Mouse (Mus musculus) macrophage (primary cell): ENCODE measurements around the gene Pld3. TPM values are rescaled to one million over a fixed set of nuclear protein-coding genes. Genes with fewer than 3 reads are reported as not detected.

Experiments used
- H3K27ac ChIP-seq: fragments of 350-480 bp; formaldehyde crosslinking; 2 replicates; pipeline ENCODE4 v1.9.0; 2021
- H3K36me3 ChIP-seq: fragments of 350-480 bp; formaldehyde crosslinking; 2 replicates; pipeline ENCODE4 v1.9.0; 2021; ENCODE audit errors: inconsistent target
- H3K4me3 ChIP-seq: fragments of 350-480 bp; formaldehyde crosslinking; 2 replicates; pipeline ENCODE4 v1.9.0; 2021; ENCODE audit errors: inconsistent target
- H3K79me2 ChIP-seq: fragments of 350-480 bp; formaldehyde crosslinking; 2 replicates; pipeline ENCODE4 v1.9.0; 2021; ENCODE audit errors: inconsistent target
- WGBS: methylation state at CpG from one replicate; pipeline ENCODE4 v1.1.7; 2026; ENCODE audit warnings: inconsistent platforms; ENCODE audit not compliant: missing documents; 5-methylcytosine and 5-hydroxymethylcytosine counted together
- polyA plus RNA-seq: library from polyadenylated mRNA; stranded (reverse); fragments of 250-400 nt; gene quantifications from 3 replicates; pipeline ENCODE4 v1.2.4, GENCODE M21; 2018; ENCODE audit warnings: inconsistent platforms

Gene Pld3
- polyA plus RNA-seq, 1 experiment from 2014 or later: 2,092 TPM

- H3K79me2 ChIP-seq: peaks cover 18% of the 10 kb centered on the region; the same call in 1 of the 2 replicates
- H3K4me3 ChIP-seq: peak overlapping the region; percentile 80
- peaks cover 21% of the 10 kb centered on the region for H3K36me3 ChIP-seq
- 2% methylated on average over 28 of the region's 30 CpGs for WGBS
- peak overlapping the region; percentile 72 for H3K27ac ChIP-seq
Observed at GRCm38 (mm10) chr7:27542392-27543033, 10.5 kb downstream of the Pld3 start.

GRCm38 (mm10) chr7:27541922-27542321 is 11.1 kb downstream of the Pld3 start:
- 48% methylated on average over 5 of the region's 5 CpGs for WGBS
- Histone ChIP-seq H3K27ac (peak overlapping the region; percentile 72), H3K4me3 (peak overlapping the region; percentile 80), H3K79me2 (peaks cover 18% of the 10 kb centered on the region; the same call in 1 of the 2 replicates), H3K36me3 (peaks cover 25% of the 10 kb centered on the region)

- Histone ChIP-seq H3K27ac (no peak overlapping the region), H3K4me3 (peak overlapping the region; percentile 80; the same call in 1 of the 2 replicates), H3K79me2 (peaks cover 18% of the 10 kb centered on the region; the same call in 1 of the 2 replicates), H3K36me3 (peaks cover 25% of the 10 kb centered on the region)
- 23% methylated on average over 16 of the region's 16 CpGs for WGBS
Observed at GRCm38 (mm10) chr7:27541431-27541830, 11.6 kb downstream of the Pld3 start.

DNA sequence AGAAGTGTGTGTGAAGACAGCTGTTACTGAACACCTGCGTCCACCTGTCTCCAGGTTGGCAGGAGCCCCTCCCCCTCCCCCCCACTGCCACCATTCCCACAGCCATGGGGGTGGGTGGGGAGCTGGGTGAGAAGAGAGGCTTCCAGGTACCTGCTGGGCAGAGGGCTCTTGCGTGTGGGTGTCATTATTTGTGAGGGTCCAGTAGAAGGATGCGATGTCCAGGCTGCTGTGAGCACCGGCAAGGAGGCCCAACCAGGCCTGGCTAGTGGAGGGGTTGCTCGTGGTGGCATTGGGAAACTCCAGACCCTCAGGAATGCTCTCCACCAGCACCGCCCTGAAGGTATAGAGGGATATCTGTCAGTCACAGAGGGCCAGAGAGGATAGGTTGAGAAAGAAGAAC is 12.1 kb downstream of the Pld3 start:
- Histone ChIP-seq H3K27ac (no peak overlapping the region), H3K36me3 (peaks cover 26% of the 10 kb centered on the region), H3K79me2 (peaks cover 18% of the 10 kb centered on the region; the same call in 1 of the 2 replicates), H3K4me3 (no peak overlapping the region)
- WGBS: 90% methylated on average over 5 of the region's 6 CpGs

- 91% methylated on average over 2 of the region's 2 CpGs for WGBS
- H3K79me2 ChIP-seq: peaks cover 18% of the 10 kb centered on the region; the same call in 1 of the 2 replicates
- no peak overlapping the region for H3K4me3 ChIP-seq
- no peak overlapping the region for H3K27ac ChIP-seq
- H3K36me3 ChIP-seq: peaks cover 30% of the 10 kb centered on the region
Observed at GRCm38 (mm10) chr7:27540521-27540920, 12.5 kb downstream of the Pld3 start.

- H3K27ac ChIP-seq: no peak overlapping the region
- no peak overlapping the region for H3K4me3 ChIP-seq
- peaks cover 18% of the 10 kb centered on the region; the same call in 1 of the 2 replicates for H3K79me2 ChIP-seq
- WGBS: 94% methylated on average over 2 of the region's 2 CpGs
- peaks cover 35% of the 10 kb centered on the region for H3K36me3 ChIP-seq
Observed at GRCm38 (mm10) chr7:27538797-27539196, 14.2 kb downstream of the Pld3 start.

DNA sequence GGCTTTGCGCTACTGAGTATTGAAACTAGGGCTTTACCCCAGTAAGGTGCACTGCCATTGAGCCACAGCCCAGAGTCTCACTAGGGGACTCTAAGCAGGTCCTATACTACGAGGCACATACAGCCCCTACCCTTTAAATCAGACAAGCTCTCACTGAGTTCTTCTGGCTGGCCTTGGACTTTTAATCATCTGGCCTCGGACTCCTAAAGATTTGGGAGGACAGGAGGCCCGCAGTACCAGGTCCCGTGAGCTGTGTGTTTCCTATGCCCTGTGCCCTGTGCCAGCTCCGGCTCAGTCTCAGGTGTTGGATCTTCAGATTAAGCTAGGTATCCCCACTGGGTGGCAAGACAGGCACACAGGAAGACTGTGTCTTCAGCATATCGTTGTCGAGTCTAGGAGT is 15.0 kb downstream of the Pld3 start:
- peaks cover 43% of the 10 kb centered on the region for H3K36me3 ChIP-seq
- WGBS: 92% methylated on average over 8 of the region's 8 CpGs
- peak overlapping the region; percentile 80; the same call in 1 of the 2 replicates for H3K27ac ChIP-seq

DNA sequence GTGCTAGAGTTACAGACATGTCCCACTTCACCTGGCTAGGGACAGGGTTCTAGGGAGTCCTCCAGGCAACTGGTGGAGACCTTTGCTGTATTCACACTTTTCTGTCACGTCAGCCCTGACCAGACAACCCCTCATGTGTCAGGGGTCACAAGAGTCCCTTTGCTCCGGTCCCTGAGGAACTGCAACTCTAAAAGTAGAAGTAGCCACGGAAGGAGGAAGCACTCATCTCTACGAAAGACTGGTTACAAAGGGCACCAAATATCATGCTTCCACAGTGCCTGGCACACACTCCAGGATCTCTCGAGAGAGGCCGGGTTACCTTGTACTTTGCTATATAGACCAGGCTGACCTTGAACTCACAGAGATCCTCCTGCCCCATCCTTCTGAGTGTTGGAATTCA is 16.4 kb downstream of the Pld3 start:
- H3K27ac ChIP-seq: peak overlapping the region; percentile 80
- peaks cover 9% of the 10 kb centered on the region; the same call in 1 of the 2 replicates for H3K79me2 ChIP-seq
- H3K4me3 ChIP-seq: no peak overlapping the region
- peaks cover 57% of the 10 kb centered on the region for H3K36me3 ChIP-seq
- 23% methylated on average over 6 of the region's 6 CpGs for WGBS

More for the DNA sequence above, 15.0 kb downstream of the Pld3 start:
- Histone ChIP-seq H3K4me3 (no peak overlapping the region), H3K79me2 (peaks cover 18% of the 10 kb centered on the region; the same call in 1 of the 2 replicates)

- Histone ChIP-seq H3K4me3 (no peak overlapping the region), H3K79me2 (no peaks in the 10 kb centered on the region; the same call in 1 of the 2 replicates), H3K27ac (no peak overlapping the region), H3K36me3 (peaks cover 52% of the 10 kb centered on the region)
- 93% methylated on average over 2 of the region's 2 CpGs for WGBS
Observed at GRCm38 (mm10) chr7:27535386-27535785, 17.6 kb downstream of the Pld3 start.

DNA sequence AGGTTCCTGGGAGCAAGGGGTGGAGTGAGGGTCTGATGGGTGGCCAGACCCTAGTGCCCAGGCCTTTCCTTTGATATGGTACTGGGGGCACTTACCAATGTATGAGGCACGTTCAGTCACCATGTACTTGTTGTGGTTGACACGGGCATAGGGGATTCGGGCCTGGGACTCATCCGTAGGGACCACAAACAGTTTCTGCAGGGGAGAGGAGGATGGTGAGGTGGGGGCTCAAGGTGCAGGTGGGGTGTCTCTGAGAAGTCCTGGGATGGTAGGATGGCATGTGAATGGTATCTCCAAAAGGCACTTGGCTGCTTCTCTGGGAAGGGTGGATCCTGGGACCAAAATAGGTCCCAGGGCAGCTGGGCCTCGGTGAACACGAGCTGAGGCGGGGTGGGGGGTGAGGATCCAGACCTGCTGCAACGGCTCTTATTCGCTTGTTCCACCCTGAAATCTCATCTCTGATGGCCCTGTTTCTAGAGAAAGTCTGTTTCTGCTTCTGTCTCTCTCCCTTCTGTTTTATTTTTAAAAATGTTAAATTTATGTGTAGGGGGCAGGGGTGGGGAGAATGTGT is 20.5 kb downstream of the Pld3 start:
- WGBS: 94% methylated on average over 9 of the region's 9 CpGs
- Histone ChIP-seq H3K4me3 (no peak overlapping the region), H3K27ac (no peak overlapping the region), H3K79me2 (no peaks in the 10 kb centered on the region), H3K36me3 (peaks cover 37% of the 10 kb centered on the region)

GRCm38 (mm10) chr7:27531707-27532106 is 21.3 kb downstream of the Pld3 start:
- H3K36me3 ChIP-seq: peaks cover 32% of the 10 kb centered on the region

DNA sequence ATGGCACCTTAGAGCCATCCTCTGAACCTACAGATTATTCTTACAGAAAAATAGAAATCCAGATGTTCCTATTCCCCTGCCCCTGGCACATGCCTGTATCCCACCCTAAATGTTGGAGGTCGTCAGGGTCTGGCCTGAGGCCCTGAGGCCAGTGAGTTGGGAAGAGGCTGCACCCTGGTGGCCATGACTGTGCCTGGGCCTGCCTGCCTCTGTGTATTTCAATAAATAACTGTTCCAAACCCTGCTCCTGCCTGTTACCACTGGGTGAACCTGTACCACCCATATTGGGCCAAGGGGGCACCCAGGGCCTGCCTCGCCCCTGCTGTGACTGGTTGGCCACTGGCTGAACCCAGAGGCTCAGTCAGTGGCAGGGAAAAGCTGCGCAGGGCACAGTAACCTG is 22.1 kb downstream of the Pld3 start:
- H3K36me3 ChIP-seq: peaks cover 32% of the 10 kb centered on the region
- H3K27ac ChIP-seq: no peak overlapping the region
- no peaks in the 10 kb centered on the region for H3K79me2 ChIP-seq
- no peak overlapping the region for H3K4me3 ChIP-seq
- 85% methylated on average over 3 of the region's 3 CpGs for WGBS

More at GRCm38 (mm10) chr7:27531707-27532106, 21.3 kb downstream of the Pld3 start:
- no peak overlapping the region for H3K27ac ChIP-seq
- no peaks in the 10 kb centered on the region for H3K79me2 ChIP-seq
- WGBS: 100% methylated on average over 6 of the region's 10 CpGs
- no peak overlapping the region for H3K4me3 ChIP-seq

- Histone ChIP-seq H3K4me3 (no peak overlapping the region), H3K27ac (no peak overlapping the region)
- WGBS: 94% methylated on average over 21 of the region's 21 CpGs
Observed at GRCm38 (mm10) chr7:27529070-27529469, 23.9 kb downstream of the Pld3 start.

DNA sequence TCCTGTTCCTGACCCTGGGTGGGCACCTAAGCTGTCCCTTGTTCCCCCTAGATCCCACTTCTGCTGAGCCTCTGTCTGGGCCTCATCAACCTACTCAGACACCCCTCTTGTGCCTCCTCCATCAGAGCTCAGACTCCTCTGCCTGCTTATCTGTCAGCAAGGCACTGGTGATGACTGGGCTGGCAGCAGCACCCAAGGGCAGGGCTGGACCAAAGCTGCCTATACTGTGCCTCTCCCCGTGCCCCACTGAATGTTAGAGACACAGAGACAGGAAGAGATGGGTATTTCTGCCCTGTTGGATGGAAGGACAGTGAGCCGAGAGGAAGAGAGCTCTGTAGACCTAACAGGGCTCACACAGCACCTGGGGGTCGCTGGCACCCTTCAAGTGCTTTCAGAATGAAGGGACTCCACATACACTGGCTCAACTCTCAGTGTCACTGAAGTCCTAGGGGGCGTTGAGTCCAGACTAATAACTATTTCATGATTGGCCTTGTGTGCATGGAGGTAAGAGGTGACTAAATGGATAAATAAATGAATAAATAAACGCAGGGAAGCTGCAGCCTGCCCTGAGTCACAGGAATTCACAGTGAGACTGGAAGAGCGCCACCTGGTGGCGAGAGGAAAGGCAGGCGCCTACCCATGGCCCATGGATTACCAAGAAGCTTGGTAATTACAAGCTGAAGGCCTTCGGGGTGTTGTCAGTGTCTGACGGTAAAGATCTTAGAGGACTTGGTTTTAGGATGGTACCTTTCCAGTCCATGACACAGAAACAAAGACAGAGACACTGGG is 26.8 kb downstream of the Pld3 start:
- Histone ChIP-seq H3K36me3 (no peaks in the 10 kb centered on the region; the same call in 1 of the 2 replicates), H3K79me2 (no peaks in the 10 kb centered on the region), H3K4me3 (no peak overlapping the region), H3K27ac (no peak overlapping the region)
- 22% methylated on average over 10 of the region's 10 CpGs for WGBS

More at GRCm38 (mm10) chr7:27529070-27529469, 23.9 kb downstream of the Pld3 start:
- Histone ChIP-seq H3K79me2 (no peaks in the 10 kb centered on the region), H3K36me3 (peaks cover 22% of the 10 kb centered on the region)
